Mouse (Mus musculus) heart, postnatal 36 days (tissue): ENCODE results near the gene Ube2s. TPM values are rescaled to one million over a fixed set of nuclear protein-coding genes. Genes with fewer than 3 reads are reported as not detected.
A peak's percentile ranks its signal among the peaks of the same experiment; 100 is the strongest.
"Not testable (repeated sequence)": the region's sequence is repeated elsewhere in the genome, so short reads cannot be mapped to it uniquely, and the experiment has no call there.

Experiments used
- DNase-seq, 2 experiments: peaks; one replicate each; pipeline ENCODE4 v3.0.0; 2021 to 2022
- intact Hi-C: fragments of 180-260 bp; cut with DNase I; formaldehyde crosslinking; loops from one replicate; pipeline ENCODE4 v1.15.1; 2025
- total RNA-seq, 2 experiments: library from RNA; stranded (reverse); gene quantifications; 2 replicates each; pipeline ENCODE4 v1.2.3; 2021

The Ube2s gene
- total RNA-seq, 2 experiments from 2014 or later: 89.8 to 95.7 TPM

- intact Hi-C loops: no loop called here
- no peak for DNase-seq
These were observed 9.9 kb upstream of the Ube2s start for GRCm38 (mm10) chr7:4822162-4822907.

GRCm38 (mm10) chr7:4821690-4822089 is 9.3 kb upstream of the Ube2s start:
- intact Hi-C loops: no loop called here
- no peak for DNase-seq

GRCm38 (mm10) chr7:4820925-4821324 is 8.5 kb upstream of the Ube2s start:
- DNase-seq, intact Hi-C loops: not testable (repeated sequence)

DNA sequence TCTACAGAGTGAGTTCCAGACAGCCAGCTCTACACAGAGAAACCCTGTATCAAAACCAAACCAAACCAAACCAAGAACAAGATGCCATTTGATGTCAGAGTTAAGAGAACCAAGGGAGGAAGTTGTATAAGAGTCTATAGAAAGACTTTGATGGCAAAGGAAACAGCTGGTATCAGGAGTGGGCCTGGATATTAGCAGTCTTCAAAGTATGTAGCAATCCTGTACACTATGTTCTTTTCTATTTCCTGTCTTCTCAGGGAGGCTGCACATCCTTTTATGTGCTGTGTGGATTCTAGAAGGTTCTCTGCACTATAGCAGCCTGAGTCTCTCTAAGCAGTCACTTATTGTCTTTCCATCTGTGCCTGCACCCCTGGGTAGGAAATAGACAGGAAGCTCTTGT is 4.2 kb upstream of the Ube2s start:
- intact Hi-C loops: loop anchor here (10.0 kb wide), 2 partner anchors 198 to 228 kb away; partner anchors contain the start of genes Fiz1, Gm44973 and Zfp524

GRCm38 (mm10) chr7:4813105-4813791 is 858 bp upstream of the Ube2s start:
- intact Hi-C loops: loop anchor here (2.0 to 10.0 kb wide), 5 partner anchors 52 to 232 kb away; partner anchors contain the start of genes Fiz1, Gm44973, Zfp524 and Zfp628

More for the DNA sequence above, 4.2 kb upstream of the Ube2s start:
- no peak for DNase-seq

DNA sequence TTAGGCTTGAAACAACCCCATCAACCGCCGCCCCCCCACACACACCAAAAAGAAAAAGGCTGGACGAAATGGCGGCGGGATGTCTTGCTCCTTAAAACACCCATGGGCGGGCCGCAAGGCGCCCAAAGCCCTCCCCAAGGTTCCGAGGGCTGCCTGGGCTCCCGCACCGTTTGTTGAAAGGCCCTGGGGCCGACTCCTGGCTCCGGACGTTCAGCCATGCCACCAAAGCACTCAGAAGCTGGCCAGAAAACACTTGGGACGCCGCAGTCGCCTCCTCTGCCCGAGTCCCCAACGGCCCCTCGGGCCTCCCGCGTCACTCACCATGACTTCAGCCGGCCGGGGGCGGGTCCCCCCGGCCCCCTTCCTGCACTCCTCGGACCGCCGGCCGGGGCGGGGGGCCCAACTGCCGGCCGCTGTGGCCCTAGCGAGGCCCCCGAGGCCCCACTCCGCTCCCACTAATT is 518 bp downstream of the Ube2s start:
- DNase-seq: no peak
- intact Hi-C loops: loop anchor here (1.0 to 10.0 kb wide), 7 partner anchors 19 to 233 kb away; partner anchors contain the start of genes Fiz1, Gm44973, Zfp524 and Zfp628

More at GRCm38 (mm10) chr7:4813105-4813791, 858 bp upstream of the Ube2s start:
- DNase-seq: no peak

DNA sequence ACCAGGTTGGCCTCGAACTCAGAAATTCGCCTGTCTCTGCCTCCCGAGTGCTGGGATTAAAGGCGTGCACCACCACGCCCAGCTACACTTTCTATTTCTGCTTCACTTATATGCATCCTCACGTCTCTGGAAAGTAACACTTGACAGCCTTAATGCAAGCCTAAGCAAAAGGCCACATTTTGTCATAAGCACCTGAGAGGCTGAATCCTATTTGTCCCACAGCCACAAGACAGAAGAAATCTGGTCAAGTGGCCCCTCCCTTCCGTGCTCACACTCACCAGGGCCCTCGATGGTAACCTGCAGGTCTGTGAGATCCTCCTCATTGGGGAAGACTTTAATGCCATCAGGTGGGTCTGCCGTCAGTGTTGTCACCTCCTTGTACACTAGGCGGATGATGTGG is 1.3 kb downstream of the Ube2s start:
- DNase-seq: not testable (repeated sequence)
- intact Hi-C loops: loop anchor here (2.0 to 10.0 kb wide), 4 partner anchors 72 to 234 kb away; partner anchors contain the start of genes Fiz1, Gm44973 and Zfp524

DNA sequence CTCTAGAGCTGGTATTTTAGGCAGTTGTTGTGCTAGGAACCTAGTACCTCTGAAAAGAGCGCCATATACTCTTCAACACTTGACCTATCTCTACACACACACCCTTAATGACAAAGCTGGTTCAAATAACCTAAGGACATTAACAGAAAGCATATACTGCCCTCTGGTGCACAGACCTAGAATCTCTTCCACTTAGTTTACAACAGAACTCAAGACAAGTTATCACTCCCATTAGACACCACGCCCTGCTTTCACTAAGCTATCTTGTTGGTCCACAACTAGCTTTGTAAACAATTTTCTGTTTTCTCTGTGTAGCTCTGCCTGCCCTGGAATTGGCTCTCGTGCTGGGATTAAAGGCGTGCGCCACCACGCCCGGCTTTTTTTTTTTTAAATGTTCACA is 5.7 kb downstream of the Ube2s start:
- intact Hi-C loops: loop anchor here (2.0 kb wide), 1 partner anchor 182 kb away; no protein-coding TSS in a partner anchor
- peak in 1 of 2 experiments; percentile 10 for DNase-seq

GRCm38 (mm10) chr7:4802247-4802646 is 10.1 kb downstream of the Ube2s start:
- no peak for DNase-seq
- intact Hi-C loops: no loop called here

DNA sequence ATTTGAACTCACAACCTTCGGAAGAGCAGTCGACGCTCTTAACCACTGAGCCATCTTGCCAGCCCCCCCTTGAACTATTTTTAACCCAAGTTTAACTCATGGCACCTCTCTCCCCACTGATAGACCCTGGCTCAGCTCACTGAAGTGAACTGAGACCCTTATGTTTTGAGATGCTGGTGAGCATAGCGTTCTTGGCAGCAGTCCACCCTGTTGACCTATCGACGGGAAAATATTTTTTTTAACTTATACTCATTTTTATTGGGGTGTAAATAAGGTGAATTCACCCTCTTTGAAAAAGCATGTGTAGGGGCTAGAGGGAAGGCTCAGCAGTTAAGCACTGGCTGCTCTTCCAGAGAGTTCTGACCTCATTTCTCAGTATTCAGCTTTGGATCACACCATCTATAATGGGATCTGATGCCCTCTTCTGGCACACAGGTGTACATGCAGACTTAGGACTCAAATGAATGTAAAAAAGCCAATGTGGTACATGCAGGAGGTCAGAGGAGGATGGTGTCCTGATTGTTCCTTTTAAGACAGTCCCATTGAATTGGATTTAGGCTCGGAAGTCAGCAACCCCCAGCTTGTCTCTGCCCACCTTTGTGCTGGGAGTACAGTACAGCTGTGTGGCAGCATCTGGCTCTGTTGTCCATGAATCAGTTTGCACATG is 16.5 kb downstream of the Ube2s start:
- intact Hi-C loops: loop anchor here (2.0 to 10.0 kb wide), 2 partner anchors 239 to 259 kb away; partner anchors contain the start of gene Zfp580
- DNase-seq: peak in 1 of 2 experiments; percentile 18

GRCm38 (mm10) chr7:4794631-4795168 is 17.7 kb downstream of the Ube2s start:
- intact Hi-C loops: loop anchor here (5.0 to 10.0 kb wide), 4 partner anchors 172 to 642 kb away; partner anchors contain the start of genes Ccdc106, Leng9, Zfp580 and Zfp865
- DNase-seq: no peak

GRCm38 (mm10) chr7:4793674-4794073 is 18.7 kb downstream of the Ube2s start:
- no peak for DNase-seq
- intact Hi-C loops: loop anchor here (1.0 to 10.0 kb wide), 5 partner anchors 19 to 641 kb away; partner anchors contain the start of genes Ccdc106, Leng9, Ube2s and Zfp580

GRCm38 (mm10) chr7:4793248-4793647 is 19.1 kb downstream of the Ube2s start:
- DNase-seq: peak in 1 of 2 experiments; percentile 8
- intact Hi-C loops: loop anchor here (1.0 to 10.0 kb wide), 5 partner anchors 19 to 641 kb away; partner anchors contain the start of genes Ccdc106, Leng9, Ube2s and Zfp580

DNA sequence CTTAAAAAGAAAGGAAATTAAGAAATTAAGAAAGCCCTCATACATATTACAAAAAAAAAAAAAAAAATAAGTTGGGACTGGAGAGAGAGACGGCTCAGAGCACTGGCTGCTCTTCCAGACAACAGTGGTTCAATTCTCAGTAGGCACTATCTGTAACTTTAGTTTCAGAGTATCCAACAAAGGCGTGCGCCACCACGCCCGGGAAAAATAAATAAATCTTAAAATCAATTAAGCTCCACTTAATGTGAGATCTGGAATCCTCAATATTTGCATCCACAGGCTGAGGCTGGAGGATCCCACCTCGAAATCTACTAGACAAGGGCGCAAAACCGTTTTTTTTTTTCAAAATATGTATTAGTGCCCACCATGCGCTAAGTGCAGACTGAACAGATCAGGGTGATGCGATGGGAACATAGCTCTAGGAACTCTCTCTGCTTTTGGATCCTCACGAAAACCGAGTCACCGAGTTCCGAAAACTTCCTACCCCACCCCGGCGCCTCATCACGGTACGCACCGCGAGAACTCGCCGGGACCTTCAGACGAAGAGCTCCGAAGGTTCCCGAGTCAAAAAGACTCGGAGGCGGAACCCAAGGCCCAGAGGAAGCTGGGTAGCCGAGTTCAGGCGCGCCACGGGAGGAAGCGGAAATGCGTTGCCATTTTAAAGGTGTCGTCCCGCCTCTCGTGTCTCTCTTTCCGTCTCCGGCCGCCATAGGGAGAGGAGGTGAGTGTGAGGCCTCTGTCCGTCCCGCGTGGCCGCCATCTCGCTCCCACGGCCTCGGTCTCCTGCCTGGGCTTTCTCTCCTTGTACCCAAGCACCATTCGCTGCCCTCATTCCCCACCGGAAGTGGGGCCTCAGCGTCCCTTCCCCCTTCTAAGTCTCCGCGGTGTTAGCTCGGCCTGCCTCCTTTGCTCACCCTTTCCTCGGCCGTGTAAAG is 19.8 kb downstream of the Ube2s start, which contains the start of gene Rpl28:
Rpl28 (plus strand) TSS at position 597 of the 935 bp plus-strand sequence.
- peak; percentile 91 to 92 for DNase-seq
- intact Hi-C loops: loop anchor here (1.0 to 10.0 kb wide), 5 partner anchors 20 to 640 kb away; partner anchors contain the start of genes Ccdc106, Leng9, Ube2s and Zfp580

GRCm38 (mm10) chr7:4789436-4789935 is 22.9 kb downstream of the Ube2s start, which contains the start of gene Tmem238:
TSS of gene Tmem238 (minus strand) at chr7:4789656.
- DNase-seq: peak in 1 of 2 experiments; percentile 58
- intact Hi-C loops: loop anchor here (2.0 kb wide), 1 partner anchor 49 kb away; the partner anchor contains the start of gene Kmt5c

DNA sequence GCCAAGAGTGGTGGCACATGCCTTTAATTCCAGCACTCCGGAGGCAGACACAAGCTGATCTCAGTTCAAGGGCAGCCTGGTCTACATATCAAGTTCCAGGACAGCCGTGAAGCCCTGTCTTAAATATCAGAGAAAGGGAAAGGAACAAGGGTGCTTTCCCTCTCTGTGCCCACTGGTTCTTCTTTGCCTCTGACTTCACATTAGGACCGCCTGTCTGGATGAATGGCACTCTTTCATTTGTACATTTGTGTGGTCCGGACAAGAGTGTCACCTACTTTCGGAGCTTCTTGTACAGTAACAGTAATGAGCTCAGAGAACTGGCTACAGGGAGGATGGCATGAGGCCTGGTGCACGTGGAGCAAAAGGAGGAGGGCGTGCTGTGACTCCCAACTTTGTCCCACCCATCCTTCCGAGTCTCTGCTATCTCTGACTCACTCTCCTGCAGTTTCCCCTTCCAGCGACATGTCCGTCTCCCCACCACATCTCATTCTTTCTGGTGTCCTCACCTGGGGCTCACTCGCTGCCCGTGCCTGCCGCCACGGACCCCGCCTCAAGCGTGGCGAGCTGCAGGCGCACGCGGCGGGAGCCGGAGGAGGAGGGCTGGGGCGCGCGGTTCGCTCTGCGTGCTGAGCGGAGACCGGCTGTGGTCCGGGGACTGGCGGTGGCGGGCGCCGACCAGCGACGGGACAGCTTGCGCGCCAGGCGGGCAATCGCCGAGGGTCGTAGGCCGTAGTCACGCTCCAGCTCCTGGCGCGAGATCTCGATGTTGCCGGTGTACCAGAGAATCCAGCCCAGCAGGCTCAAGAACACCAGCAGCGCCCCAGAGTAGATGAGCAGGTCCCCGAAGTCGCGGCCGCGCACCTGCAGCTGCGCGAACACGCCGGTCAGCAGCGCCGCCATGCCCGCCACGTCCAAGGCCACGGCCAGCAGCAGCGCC is 23.6 kb downstream of the Ube2s start:
- intact Hi-C loops: loop anchor here (2.0 kb wide), 1 partner anchor 48 kb away; the partner anchor contains the start of gene Kmt5c

More for the DNA sequence above, 23.6 kb downstream of the Ube2s start:
- peak; percentile 58 to 75 for DNase-seq
